Mouse (Mus musculus) E14TG2a.4 (cell line): Measurements from ENCODE around the gene Gm12794.
"Not testable (repeated sequence)": the region's sequence is repeated elsewhere in the genome, so short reads cannot be mapped to it uniquely, and the experiment has no call there.

Experiments used
- CTCF ChIP-seq: conservative IDR thresholded peaks from 2 replicates; pipeline ENCODE4 v1.5.1; 2014; ENCODE audit warnings: low read length
- NANOG ChIP-seq: IDR thresholded peaks from 2 replicates; pipeline ENCODE4 v1.6.1; 2014; ENCODE audit warnings: borderline replicate concordance, low read length, mixed read lengths
- POU5F1 ChIP-seq: IDR thresholded peaks from 2 replicates; pipeline ENCODE4 v1.6.1; 2014; ENCODE audit warnings: low read length, borderline replicate concordance

- TF ChIP-seq CTCF, NANOG, POU5F1: not testable (repeated sequence)
Observed at GRCm38 (mm10) chr4:101980949-101981348, 40.7 kb downstream of the Gm12794 start, which contains the start of gene Gm12790.
